Mouse (Mus musculus): ENCODE results near the gene BC029722.

GRCm38 (mm10) chr2:155819392-155819448 lies at the start of gene BC029722:
- TF ChIP-seq CTCF (IDR thresholded peaks at IDR 0.05; ENCODE audit: control insufficient read depth, insufficient read depth, low read length) (no peak), POLR2A (IDR thresholded peaks at IDR 0.05; ENCODE audit: borderline replicate concordance, control insufficient read depth, low read depth, low read length) (no peak)
